Mouse (Mus musculus) heart, embryonic 16.5 days (tissue): ENCODE measurements around the gene Cblc. TPM values are rescaled to one million over a fixed set of nuclear protein-coding genes. Genes with fewer than 3 reads are reported as not detected.
"Not testable (repeated sequence)": the region's sequence is repeated elsewhere in the genome, so short reads cannot be mapped to it uniquely, and the experiment has no call there.

Source experiments
- ATAC-seq: fragments of 200-750 bp; cut with Nextera tagmentation; replicated peaks from 2 replicates; pipeline ENCODE4 v1.8.0; 2017; ENCODE audit warnings: moderate number of reproducible peaks; ENCODE audit not compliant: insufficient read depth, low FRiP score; ENCODE audit errors: extremely low read depth
- H3K27ac ChIP-seq: fragments of 300-500 bp; sonication (generic); 2 replicates; pipeline ENCODE4 v1.5.1; 2014; ENCODE audit warnings: mild to moderate bottlenecking, low read length, control low read depth, moderate library complexity
- H3K27me3 ChIP-seq: fragments of 300-500 bp; sonication (generic); 2 replicates; pipeline ENCODE4 v1.6.1; 2014; ENCODE audit warnings: low read length, mixed read lengths; ENCODE audit not compliant: control insufficient read depth, insufficient read depth
- H3K36me3 ChIP-seq: fragments of 300-500 bp; sonication (generic); 2 replicates; pipeline ENCODE4 v1.6.1; 2014; ENCODE audit not compliant: control insufficient read depth, insufficient read depth
- H3K4me1 ChIP-seq: fragments of 300-500 bp; sonication (generic); 2 replicates; pipeline ENCODE4 v1.6.1; 2014; ENCODE audit warnings: low read length, mixed read lengths; ENCODE audit not compliant: control insufficient read depth, insufficient read depth
- H3K4me2 ChIP-seq: fragments of 300-500 bp; sonication (generic); 2 replicates; pipeline ENCODE4 v1.6.1; 2014; ENCODE audit warnings: low read depth, mild to moderate bottlenecking, control low read depth, low read length
- H3K4me3 ChIP-seq: fragments of 300-500 bp; sonication (generic); 2 replicates; pipeline ENCODE4 v1.5.1; 2014; ENCODE audit warnings: mild to moderate bottlenecking, control low read depth, low read length
- H3K9ac ChIP-seq: fragments of 300-500 bp; sonication (generic); 2 replicates; pipeline ENCODE4 v1.6.1; 2014; ENCODE audit warnings: low read length, control low read depth
- H3K9me3 ChIP-seq: fragments of 300-500 bp; sonication (generic); replicated peaks from 2 replicates; pipeline ENCODE4 v1.6.1; 2016; ENCODE audit warnings: low read length; ENCODE audit not compliant: control insufficient read depth
- WGBS: fragments of 180-500 bp; shearing (Covaris S2); extraction: QIAGEN DNeasy Blood & Tissue Kit; methylation state at CpG from one replicate; pipeline ENCODE4 v1.1.7; 2014; 5-methylcytosine and 5-hydroxymethylcytosine counted together
- polyA plus RNA-seq: library from polyadenylated mRNA; unstranded; fragments of >200 nt; fragmentation: Nextera tagmentation; extraction: Ambion mirVana; gene quantifications from 2 replicates; pipeline ENCODE4 v1.2.1, GENCODE M21; 2015

Gene Cblc
- polyA plus RNA-seq, 1 experiment from 2014 or later, result 1.2 TPM

DNA sequence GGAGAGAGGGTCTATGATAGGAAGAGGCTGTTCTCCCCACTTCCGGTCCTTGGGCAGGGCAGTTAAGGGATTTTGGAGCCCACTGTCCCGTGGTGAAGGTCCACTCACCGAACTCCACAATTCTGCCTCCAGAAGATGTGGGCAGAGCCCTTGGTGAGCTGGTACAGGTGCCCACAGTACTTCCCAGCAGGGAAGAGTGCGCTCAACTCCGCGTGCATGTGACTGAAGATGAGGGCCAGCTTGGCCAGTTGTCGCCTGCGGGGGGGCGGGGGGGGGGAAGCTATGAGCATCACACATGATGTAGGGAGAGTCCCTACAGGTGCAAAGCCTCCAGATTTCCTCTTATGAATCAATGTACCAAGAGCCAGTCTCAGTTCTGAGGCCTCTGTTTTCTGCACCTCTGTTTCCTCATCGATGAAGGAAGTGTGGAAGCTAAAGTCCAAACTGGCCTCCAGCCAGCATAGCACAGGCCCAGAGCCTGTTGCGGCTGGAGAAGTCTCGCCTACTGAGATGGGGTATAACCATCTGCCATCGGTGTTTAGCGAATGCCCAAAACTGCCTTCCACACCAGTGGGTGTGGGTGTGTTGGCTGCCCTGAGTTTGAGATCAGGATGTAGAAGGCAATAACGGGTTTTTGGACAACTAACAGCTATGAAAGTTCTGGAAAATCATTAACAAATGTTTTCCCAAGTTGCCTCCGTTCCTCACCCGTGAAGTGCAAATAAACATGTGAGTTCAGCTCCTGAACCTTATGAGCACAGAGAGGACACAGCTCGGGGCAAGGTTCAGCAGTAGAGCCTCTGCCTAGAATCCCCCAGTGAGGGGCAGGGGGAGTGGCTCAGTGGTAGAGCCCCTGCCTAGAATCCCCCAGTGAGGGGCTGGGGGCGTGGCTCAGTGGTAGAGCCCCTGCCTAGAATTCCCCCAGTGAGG lies 3.6 kb downstream of the Cblc start:
- no peak overlapping the region for H3K9ac ChIP-seq
- H3K27ac ChIP-seq, result no peak overlapping the region
- H3K36me3 ChIP-seq, result no peaks in the 10 kb centered on the region
- no peaks in the 10 kb centered on the region for H3K9me3 ChIP-seq
- H3K27me3 ChIP-seq, result peaks cover 14% of the 10 kb centered on the region
- no peak overlapping the region for H3K4me3 ChIP-seq
- no peak overlapping the region for H3K4me2 ChIP-seq
- 79% methylated on average over 19 of the region's 19 CpGs for WGBS
- peaks cover 5% of the 10 kb centered on the region for H3K4me1 ChIP-seq
- no peak for ATAC-seq

DNA sequence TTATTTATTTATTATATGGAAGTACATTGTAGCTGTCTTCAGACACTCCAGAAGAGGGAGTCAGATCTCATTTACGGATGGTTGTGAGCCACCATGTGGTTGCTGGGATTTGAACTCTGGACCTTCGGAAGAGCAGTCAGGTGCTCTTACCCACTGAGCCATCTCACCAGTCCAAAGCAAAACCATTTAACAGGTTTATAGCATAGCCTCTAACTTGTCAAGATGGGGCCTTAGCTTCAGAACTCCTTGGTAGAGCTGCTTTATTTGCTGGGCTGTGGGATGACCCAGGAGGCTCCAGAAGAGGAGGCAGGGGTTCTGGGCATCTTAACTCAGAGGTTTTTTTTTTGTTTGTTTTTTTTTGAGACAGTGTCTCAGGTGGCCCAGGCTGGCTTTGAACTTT lies 5.1 kb downstream of the Cblc start:
- H3K4me2 ChIP-seq, H3K36me3 ChIP-seq, H3K9me3 ChIP-seq, H3K4me1 ChIP-seq, H3K27me3 ChIP-seq, ATAC-seq, H3K27ac ChIP-seq, H3K4me3 ChIP-seq, H3K9ac ChIP-seq: not testable (repeated sequence)
- 77% methylated on average over 2 of the region's 2 CpGs for WGBS

DNA sequence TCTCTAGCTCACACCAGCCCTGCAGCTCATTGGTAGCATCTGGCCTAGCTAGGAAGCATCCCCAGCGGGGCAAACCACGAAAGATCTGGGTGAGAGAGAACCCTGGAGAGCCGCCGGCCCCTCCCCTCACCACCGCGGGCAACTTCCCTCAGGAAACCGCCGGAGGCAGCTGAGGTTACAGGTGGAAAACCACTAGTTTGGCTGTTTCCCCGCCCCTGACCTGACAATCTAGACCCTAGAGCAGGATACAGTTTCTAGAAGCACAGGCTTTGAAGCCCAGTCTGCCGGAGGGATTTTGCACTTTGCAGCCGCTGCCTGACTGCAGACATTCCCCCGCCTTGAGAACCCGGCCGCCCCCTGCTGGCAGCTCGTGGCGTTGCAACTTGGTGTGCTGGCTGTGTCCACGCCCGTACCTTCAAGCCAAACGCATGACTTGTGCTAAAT lies 6.7 kb downstream of the Cblc start:
- no peaks in the 10 kb centered on the region for H3K9me3 ChIP-seq
- peak; percentile 71 for ATAC-seq
- peak overlapping the region; percentile 74 for H3K9ac ChIP-seq
- under 1% methylated on average over 19 of the region's 19 CpGs for WGBS
- no peaks in the 10 kb centered on the region for H3K36me3 ChIP-seq
- H3K27me3 ChIP-seq, result no peaks in the 10 kb centered on the region
- peak overlapping the region; percentile 49 for H3K4me3 ChIP-seq
- H3K4me1 ChIP-seq, result peaks cover 3% of the 10 kb centered on the region
- H3K4me2 ChIP-seq, result peak overlapping the region; percentile 83
- 0 out of 2 replicates have a peak overlapping the region, but pooled peaks have one; percentile 16 for H3K27ac ChIP-seq

DNA sequence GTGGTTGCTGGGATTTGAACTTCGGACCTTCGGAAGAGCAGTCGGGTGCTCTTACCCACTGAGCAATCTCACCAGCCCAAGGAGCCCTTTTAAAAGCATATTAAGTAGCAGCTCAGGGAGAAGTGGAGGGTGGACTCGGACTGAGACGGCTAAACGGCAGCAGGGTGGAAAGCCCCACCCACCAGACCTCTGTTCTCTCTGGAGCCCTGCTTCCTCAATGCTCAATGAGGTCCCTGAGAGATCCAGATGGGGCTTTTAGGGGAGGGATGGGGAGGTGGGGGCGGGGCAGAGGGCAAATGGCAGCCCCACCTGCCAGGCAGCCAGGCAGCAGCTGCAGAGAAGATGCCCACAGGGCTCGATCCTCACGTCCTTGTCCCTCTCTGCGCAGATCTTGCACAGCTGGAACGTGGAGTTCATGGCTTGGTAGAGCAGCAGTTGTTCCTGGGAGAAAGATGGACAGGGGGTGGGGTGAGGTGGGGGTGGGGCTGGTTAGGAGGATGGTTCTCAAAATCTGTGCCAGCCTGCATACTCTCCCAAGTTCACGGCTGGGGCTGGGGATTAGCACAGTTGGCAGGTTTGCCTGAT lies 10.6 kb downstream of the Cblc start:
- no peaks in the 10 kb centered on the region for H3K36me3 ChIP-seq
- H3K4me3 ChIP-seq, result no peak overlapping the region
- H3K27me3 ChIP-seq, result no peaks in the 10 kb centered on the region
- no peak for ATAC-seq
- peaks cover 3% of the 10 kb centered on the region for H3K4me1 ChIP-seq
- WGBS, result 42% methylated on average over 12 of the region's 12 CpGs
- no peak overlapping the region for H3K4me2 ChIP-seq
- H3K9me3 ChIP-seq, result no peaks in the 10 kb centered on the region
- H3K9ac ChIP-seq, result no peak overlapping the region
- H3K27ac ChIP-seq, result no peak overlapping the region

DNA sequence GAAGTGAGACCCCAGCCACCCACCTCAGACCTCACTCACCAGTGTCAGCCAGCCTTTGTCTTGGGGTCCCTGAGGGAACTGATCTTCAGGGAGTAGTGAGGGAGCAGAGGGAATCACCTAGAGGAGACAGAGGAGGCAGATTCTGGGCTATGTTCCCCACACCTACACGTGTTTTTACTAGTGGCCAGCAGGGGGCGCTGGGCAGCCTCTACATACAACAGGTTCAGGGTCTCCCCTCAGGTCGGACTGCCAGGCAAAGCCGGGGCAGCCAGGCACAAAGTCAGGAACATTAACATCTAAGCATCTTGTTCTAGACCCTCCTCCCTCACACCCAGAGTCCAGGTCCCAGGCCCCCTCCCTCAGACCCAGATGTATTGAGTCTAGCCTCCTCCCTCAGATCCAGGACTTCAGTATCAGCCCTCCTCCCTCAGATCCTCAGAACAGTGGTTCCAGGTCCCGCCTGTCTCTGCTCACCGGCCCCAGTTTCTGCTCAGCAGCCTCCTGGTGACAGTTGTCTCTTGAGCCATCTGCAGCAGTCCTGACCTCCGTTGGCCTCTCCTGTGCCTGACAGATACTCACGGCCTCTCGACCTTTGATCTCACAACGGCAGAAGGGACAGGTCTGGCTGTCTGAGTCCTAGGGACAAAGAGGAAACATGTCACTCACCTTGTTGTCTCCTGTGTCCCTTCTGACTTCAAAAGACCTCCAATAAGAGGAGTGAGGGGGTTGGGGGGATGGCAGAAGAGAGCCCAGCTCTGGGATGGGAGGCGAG lies 11.7 kb downstream of the Cblc start:
- Histone ChIP-seq H3K4me3 (no peak overlapping the region), H3K9me3 (no peaks in the 10 kb centered on the region), H3K4me1 (peaks cover 3% of the 10 kb centered on the region), H3K9ac (no peak overlapping the region), H3K4me2 (no peak overlapping the region), H3K27ac (no peak overlapping the region), H3K27me3 (no peaks in the 10 kb centered on the region), H3K36me3 (no peaks in the 10 kb centered on the region)
- no peak for ATAC-seq
- 20% methylated on average over 11 of the region's 11 CpGs for WGBS

DNA sequence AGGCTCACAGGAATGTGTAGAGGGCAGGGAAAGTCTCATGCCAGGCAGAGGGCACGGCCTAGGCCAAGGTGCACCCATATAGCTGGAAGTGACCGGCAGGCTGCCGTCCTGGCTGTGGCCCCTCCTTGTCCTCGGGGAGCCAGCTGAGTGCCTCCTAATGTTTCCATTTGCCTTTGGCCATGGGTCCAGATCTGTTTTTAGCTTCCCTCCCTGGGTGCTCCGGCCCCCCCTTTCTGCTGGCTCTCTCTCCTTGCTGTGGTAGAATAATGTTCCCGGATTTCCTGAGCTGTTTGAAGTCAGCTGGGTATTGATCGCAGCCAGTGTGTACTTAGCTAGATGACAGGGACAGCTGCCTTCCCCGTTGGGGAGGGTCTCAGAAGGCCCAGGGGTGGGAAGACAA lies 13.0 kb downstream of the Cblc start:
- Histone ChIP-seq H3K27ac (no peak overlapping the region), H3K4me3 (no peak overlapping the region), H3K4me1 (no peaks in the 10 kb centered on the region), H3K9ac (no peak overlapping the region), H3K4me2 (no peak overlapping the region), H3K9me3 (0 out of 2 replicates have a peak, but pooled peaks cover 2% of the 10 kb centered on the region), H3K27me3 (no peaks in the 10 kb centered on the region), H3K36me3 (no peaks in the 10 kb centered on the region)
- ATAC-seq, result no peak
- 72% methylated on average over 8 of the region's 8 CpGs for WGBS

DNA sequence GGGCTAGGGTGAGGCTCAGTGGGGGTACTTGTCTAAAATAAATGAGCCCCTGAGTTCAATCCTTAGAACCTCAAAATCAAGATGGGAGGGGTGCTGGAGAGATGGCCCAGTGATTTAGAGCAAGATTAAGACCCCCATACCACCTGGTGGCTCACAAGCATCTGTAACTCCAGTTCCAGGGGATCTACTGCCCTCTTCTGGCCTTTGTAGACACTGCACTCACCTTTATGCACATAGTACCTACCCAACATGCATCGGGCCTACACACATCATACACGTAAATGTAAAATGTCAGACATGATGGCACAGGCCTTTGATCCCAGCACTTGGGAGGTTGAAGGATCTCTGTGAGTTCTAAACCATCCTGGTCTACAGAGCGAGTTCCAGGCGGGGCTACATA lies 14.0 kb downstream of the Cblc start:
- ATAC-seq, result no peak
- Histone ChIP-seq H3K4me1 (no peaks in the 10 kb centered on the region), H3K4me2 (no peak overlapping the region), H3K4me3 (no peak overlapping the region), H3K9ac (no peak overlapping the region), H3K27me3 (no peaks in the 10 kb centered on the region), H3K36me3 (no peaks in the 10 kb centered on the region), H3K9me3 (0 out of 2 replicates have a peak, but pooled peaks cover 2% of the 10 kb centered on the region), H3K27ac (no peak overlapping the region)
- WGBS, result 86% methylated on average over 4 of the region's 4 CpGs

DNA sequence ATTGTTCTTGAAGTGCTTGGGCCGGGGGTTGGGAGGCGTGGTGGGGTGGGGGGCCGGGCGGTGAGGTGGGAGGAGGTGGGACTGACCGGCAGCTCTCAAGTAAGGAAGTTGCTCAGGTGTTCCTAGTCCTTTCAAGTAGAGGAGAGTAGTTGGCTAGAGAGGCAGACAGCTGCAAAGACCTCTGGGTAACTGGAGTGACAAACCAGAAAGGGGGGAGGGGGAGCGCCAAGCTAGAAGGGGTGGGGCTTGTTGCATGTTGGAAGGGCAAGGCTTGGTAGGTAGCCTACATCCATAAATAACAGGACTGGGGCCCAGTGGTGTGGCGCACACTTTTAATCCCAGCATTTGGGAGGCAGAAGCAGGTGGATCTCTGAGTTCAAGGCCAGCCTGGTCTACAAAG lies 14.9 kb downstream of the Cblc start:
- no peak overlapping the region for H3K9ac ChIP-seq
- no peak for ATAC-seq
- no peak overlapping the region for H3K27ac ChIP-seq
- WGBS, result 84% methylated on average over 7 of the region's 7 CpGs
- no peak overlapping the region for H3K4me2 ChIP-seq
- H3K4me1 ChIP-seq, result no peaks in the 10 kb centered on the region
- H3K36me3 ChIP-seq, result no peaks in the 10 kb centered on the region
- H3K4me3 ChIP-seq, result no peak overlapping the region
- no peaks in the 10 kb centered on the region for H3K27me3 ChIP-seq
- H3K9me3 ChIP-seq, result 0 out of 2 replicates have a peak, but pooled peaks cover 2% of the 10 kb centered on the region
